Mouse (Mus musculus) embryo, embryonic 10 days (tissue): Measurements from ENCODE around the gene Mfsd4a.

Source experiments
- DNase-seq: peaks from one replicate; pipeline ENCODE4 v3.0.0-alpha.2; 2015; ENCODE audit warnings: low spot score

The Mfsd4a gene

DNA sequence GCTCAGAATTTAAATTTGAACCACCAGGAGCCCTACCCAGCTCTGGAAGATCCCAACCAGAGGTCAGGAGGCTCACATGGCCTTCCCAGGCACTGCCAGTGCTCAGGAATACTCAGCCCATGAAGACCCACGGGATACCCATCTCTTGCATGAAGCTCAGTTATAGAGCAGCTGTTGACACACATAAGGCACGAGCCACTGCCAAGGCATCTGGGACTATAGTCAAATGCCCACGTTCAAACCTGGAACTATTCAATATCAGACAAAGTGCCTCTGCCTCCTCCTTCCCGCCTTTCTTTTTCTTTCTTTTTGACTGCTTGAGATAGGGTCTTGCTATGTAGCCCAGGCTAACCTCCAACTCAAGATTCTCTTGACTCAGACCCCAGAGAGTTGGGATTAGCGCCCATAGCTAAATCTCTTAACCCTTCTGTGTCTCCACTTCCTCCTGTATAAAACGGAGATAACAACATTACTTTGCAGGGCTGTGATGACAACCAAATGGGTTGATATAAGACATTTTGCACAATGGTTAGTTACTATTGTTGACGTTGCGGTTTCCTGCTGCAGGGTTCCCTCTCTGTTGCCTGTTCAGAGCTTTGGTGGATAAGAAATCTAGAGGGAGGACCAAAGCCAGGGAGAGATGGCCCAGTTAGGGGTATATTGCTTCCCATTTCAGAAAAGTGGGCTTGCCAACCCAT lies 2.2 kb downstream of the Mfsd4a start:
- no peak for DNase-seq

DNA sequence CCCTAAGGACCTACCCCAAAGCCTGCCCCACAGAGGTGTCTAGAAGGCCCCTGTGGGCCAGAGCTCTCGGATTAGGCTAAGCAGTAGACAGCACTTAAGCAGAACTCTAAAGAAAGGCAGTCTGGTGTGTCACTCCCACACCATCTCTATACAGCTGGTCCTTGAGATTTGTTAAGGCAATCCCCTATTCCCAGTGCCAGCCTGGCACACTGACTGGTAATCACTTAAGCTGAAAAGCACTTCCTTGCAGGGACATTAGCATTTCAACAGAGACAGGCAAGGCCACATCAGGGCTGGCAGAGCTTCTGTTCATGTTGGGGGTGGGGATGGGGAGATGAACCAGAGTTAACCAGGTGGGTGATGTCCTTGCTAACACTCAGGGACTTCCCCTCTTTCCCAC lies 2.9 kb downstream of the Mfsd4a start:
- no peak for DNase-seq

DNA sequence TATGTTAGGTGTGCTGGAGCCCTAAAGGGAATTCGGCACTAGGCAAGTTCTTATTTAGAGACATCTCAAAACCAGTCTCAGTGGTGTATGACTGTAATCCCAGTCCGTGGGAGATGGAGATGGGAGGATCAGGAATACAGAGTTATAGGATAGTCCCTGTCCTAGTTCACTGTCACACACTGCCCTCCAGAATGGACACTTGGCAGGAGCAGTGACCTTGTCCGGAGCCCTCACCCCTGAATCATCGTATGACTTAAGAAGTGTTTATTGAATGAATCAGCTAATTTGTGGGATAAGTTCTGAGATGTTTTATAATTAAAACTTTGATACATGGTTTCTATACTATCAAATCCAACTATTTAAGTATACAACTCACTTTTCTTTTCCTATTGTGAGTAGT lies 4.8 kb downstream of the Mfsd4a start:
- DNase-seq, result no peak

DNA sequence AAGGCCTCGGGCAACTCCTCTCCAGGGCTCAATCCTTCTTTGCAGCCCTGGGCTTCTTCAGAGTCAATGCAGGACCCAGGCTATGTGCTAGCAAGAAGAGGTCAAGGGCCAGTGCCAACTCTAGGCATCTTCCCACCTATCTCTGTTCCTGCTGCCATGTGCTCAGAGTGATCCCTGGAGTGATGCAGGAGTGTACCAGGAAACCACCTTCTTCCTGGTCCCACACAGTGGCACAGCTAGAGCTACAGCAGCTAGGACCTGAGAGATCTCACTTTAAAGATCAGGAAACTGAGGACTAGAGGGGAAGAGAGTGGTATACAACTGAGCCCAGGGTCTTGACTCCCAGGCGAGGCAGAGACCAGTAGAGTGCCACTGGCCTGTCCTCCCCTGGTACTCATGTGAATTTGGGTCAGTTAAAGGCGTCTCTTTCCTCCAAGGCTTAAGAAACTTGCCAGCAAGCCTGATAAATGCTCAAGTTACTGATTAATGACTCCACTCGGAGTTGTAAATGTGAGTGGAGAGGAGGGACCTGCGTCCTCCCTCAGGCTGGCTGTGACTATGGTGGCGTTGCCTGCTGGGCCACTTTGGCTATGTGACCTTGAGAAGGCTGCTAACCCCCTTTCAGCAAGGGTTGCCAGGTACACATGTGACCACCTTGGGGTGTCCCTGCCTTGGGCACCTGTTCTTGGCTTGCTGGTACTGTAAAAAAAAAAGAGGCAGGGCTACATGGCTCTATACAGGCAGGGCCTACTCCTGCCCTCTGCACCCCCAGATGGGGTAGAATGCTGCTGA lies 5.9 kb downstream of the Mfsd4a start:
- DNase-seq, result no peak

DNA sequence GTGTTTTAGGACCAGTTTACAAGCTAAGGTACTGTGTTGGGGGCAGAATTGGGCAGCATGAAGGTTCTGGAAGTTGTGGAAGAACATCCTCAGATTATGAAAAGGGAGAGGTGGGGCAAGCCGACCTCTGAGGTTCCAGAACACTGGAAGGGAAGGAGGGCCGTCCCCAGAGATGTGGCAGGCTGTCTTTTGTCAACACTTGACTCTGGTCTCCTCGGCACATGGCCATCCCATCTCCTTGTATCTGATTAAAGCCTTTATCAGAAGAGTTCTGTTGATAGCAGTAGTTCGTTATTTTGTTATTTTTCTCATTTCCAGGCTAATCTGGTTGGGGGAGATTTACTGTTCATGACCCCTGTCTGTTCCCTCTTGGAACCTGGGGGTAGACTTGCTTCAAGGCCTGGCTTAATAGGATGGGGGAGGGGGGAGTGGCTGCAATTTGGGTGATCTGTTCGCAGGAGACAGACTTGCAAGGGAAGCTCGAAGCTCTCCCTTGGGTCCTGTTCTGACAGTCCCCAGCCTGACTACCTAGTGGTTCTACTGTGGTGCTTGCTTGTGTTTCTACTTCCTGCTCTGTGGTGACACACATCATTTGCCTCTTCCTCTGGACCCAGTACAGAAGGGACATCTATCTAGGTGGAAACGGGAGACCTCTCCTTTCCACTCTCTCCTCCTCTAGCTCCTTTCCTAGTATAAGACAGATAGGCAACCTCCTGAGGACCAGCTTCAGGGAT lies 7.7 kb downstream of the Mfsd4a start:
- DNase-seq, result no peak

DNA sequence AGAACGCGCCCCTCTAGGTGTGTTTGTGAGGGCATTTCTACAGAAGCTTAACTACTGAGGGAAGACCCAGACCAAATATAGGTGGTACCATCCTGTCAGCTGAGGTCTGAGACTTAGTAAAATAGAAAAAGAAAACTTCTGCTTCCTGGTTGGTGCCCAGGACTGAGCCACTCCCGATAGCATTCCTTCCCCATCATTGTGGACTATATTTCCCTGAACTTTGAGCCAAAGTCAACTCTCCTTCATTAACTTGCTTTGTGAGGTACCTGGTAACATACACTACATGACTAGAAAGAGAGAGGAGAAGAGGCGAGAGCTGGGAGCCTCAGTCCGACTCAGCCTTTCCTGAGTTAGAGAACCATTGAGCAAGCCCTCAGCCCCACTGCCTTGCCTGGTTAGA lies 9.3 kb downstream of the Mfsd4a start:
- DNase-seq, result no peak

DNA sequence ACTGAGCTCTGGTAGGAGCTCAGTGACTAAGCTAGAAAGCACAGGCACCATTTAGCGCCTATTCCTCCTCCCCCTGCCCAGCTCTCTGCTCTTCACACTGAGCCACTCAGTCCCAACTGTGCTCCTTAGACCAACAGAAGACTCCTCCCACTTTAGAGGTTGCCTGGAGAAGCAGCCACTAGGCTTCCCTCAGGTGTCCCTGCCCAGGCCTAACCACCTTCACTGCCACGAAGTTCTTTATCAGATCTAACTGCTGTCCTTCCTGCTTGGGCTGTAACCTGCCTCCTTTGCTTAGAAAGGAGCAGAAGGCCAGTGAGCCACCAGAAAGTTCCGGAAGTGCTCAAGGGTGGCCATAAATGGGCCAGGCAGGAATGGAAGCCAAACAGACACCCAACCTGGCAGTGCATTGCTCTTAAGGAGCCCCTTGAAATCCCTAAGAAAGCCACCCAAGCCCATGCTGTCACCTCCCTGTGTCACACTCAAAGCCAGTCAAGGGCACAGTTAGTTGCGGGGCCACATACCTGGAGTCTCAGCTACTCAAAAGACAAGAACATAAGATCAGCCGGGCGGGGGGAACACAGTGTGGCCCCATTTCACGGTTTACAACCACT lies 12.7 kb downstream of the Mfsd4a start:
- DNase-seq, result no peak

DNA sequence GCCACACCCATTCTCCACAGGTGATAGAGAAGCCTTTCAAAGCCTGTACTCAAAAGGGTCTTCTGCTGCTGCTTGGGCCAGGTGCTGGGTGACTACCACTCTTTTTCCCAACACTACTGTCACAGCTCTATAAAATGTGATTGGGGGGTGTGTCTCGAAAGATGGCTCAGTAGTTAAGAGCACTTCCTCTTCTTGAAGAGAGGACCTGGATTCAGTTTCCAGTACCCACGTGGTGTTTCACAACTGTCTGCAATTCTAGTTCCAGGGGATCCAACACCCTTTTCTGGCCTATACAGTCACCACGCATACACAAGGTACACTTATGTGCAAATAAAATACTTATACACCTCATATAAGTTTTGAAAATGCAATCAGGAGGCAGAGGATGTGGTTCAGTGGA lies 13.5 kb downstream of the Mfsd4a start:
- no peak for DNase-seq

DNA sequence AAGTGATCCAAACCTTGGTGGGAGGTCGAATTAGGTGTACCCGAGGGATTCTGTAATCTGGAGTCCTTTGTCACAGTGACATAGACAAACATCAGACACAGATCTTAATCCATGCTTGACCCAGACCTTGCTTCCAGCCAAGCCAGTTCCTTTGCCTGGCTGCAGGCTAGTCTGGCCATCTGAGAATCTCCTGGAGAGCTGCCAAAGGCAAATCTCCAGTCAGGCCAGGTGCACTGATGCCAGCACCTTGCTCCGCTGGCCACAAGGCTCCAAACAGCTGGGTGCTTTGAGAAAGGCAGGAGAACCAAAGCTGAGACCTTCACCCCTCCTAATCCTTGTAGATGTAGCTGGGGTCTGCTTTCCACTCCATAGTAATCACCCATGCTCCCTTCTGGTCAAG lies 16.1 kb downstream of the Mfsd4a start:
- no peak for DNase-seq

DNA sequence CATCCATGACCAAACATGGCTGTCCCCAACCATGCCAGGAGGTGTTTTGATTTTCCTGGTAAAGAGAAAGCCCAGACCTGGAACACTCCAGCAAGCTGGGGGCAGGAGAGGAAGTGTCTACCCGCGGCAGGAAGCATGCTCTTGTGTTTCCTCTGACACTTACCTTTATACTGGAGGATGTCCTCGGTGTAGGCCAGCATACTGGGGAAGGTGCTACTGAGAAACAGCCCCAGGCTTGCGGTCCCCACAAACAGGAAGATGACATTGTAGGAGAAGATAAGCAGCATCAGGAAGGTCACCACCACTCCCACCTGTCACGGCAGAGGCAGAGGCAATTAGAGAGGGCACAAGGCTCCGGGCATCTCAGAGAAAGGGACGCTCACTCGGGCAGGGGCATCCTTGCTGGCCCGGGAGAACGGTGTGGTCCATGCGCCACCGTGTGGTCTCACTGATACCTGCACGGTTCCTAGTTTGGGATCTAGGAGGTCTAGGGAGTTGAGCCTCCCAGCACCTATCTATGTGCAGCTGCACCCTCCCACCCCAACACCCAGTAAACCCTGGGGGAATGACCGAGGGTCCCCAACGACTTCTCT lies 21.6 kb downstream of the Mfsd4a start:
- DNase-seq, result peak; percentile 84

DNA sequence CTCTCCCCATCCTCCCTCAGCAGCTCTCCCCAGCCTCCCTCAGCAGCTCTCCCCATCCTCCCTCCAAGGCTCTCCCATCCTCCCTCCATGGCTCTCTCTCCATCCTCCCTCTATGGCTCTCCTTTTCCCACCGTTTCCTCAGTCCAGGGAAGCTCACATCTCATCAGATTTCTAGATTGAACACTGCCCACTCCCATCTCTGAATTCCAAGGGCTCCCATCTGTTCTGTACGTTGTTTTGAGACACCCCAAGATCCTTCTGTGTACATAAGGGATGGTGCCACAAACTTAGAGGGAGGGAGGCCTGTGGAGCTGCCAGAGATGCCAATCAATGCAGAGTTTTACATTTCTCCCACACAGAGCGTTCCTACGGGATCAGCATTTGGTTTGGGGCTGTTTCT lies 24.1 kb downstream of the Mfsd4a start:
- DNase-seq, result no peak

DNA sequence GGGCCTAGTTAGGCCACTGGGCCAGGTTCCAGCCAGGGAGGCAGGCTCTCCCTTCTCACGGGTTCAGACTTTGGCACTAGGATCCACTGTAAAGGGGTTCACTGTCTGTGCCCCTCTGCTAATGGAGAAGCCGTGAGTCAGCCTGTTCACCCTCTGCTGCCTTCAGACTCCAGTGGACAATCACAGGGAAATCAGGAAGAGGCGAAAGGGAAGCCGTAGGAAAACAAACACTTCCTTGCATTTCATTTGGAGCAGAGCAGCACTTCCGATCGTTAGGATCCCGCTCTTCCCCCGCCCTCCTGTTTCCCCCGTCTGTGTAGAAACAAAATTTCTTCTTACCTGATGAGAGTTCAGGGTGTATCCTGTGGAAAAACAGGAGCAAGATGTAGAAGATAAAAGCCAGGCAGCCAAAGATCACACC lies 27.7 kb downstream of the Mfsd4a start:
- no peak for DNase-seq

DNA sequence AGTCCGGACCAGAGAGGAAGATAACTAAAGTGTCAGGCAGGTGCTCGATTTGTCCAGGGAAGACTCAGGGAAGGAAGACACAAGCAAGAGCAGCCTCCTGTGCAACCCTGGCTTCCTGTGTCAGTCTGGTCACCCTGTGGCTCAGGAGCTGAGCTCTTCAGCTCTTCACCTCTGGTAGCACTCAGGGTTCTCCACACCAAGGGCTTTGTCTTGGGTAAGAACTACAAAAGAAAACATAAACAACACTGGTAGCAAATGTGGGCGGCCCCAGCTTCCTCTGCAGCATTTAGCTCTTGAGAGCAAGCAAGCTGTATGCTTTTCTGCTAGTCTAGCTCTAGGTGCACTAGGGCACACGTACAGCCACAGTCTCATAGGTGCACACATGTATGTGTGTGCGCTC lies 29.1 kb downstream of the Mfsd4a start:
- no peak for DNase-seq

DNA sequence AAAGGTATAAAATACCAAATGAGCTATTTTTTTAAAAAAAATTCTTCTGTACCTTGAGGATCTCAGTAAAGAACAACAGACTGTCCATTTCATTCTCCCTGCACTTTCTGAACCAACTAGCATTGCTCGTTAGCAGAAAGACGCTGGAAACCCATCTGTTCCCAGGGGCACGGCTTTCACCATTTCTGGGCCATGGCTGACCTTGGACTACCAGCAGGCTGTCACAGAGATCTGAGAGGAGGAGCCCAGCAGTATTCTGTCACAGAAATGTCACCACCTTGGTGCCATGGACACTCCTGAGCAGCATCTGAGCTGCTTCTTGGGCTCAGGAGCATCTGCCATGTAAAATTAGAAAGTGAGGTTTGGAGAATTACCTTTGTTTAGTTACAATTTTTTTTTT lies 30.1 kb downstream of the Mfsd4a start:
- no peak for DNase-seq

DNA sequence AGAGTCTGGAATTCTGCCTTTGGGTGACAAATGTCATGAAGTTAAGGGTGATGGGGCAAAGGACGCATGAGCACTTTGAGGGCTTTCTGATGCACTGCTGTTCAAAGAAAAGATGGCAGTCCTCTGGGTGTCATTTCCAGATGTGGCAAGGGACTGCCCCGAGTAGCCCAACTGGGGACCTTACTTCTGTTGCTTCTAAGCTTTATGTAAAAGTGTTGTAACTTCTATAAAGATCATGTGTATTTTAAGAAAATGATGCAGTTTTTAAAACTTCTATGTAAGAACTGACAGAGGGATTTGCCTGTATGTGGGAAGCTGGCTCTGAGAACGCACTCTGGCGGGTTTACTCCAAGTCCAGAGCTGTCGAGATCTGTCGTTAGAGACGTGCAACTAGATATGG lies 35.7 kb downstream of the Mfsd4a start:
- no peak for DNase-seq

DNA sequence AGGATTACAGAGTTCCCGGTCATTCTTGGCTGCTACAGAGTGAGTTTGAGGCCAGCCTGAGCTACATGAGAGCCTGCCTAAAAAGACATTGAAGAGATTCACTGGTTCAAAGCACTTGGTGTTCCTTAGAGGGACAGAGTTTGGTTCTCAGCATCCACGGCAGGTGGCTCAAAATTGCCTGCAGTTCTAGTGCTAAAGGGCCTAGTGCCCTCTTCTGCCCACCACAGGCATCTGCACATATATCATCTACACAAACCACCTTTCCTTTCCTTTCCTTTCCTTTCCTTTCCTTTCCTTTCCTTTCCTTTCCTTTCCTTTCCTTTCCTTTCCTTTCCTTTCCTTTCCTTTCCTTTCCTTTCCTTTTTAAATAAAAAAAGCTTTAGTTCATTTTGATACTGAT lies 37.3 kb downstream of the Mfsd4a start:
- DNase-seq, result no peak

DNA sequence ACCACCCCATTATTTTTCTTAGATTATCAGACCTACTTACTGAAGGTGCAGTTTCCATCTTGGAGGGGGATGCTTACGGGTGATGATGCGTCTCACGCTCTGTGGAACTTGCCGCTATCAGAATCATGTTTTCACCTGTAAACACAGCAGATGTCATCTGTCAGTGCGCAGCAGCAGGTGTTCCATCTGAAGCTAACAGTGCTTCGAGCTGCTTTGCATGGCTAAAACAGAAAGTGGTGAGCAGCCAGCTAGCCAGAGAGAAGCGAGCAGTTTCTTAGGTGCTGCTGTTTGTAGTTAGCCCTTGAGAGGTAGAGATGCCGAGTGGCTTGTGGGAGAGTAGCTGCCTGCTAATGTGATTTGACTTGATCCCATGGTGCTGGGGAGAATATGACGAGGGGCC lies 39.4 kb downstream of the Mfsd4a start:
- no peak for DNase-seq

DNA sequence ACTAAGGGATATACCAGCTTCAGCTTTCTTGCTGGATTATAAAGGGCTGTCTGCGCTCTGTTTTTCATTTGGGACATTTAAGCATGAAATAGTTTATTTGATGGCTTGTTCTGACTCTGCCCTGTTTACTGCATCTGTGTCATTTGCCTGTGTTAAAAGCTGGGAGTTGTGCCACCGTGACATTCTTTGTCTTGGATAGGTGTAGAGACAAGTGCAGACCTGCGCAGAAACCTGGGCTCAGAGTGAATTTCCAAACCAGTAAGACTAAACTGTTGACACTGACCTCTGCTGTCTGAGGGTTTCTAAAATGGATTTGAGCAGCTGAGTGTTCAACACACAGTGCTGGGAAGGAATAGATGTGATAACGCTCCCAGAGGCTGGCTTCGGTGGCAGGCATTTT lies 39.9 kb downstream of the Mfsd4a start:
- DNase-seq, result no peak

DNA sequence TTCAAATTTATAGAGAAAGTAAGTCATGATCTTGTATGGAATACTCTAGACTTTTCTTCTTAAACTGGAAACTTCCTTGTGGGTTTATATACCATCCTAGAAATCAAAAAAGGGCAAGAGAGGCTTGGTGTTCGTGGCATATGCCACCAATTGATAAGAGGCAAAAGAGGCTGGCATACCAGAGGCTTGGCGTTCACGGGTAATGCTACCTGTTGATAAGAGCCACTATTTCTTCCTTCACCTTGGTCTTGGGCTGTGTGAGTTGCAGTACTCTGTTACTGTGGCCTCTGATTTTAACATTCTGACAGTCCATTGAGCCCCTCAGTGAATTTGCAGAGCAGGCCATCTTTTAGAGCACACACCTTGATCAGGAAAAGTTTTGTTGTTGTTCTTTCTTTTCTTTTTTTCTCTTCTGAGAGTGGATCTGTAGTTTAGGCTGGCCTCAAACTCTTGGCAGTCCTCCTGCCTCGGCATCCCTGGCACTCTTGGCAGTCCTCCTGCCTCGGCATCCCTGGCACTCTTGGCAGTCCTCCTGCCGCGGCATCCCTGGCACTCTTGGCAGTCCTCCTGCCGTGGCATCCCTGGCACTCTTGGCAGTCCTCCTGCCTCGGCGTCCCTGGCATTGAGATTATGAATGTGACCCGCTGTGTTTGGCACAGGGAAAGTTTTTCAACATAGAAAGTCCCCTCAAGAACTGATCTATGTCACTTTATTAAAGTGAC lies 40.8 kb downstream of the Mfsd4a start:
- no peak for DNase-seq

DNA sequence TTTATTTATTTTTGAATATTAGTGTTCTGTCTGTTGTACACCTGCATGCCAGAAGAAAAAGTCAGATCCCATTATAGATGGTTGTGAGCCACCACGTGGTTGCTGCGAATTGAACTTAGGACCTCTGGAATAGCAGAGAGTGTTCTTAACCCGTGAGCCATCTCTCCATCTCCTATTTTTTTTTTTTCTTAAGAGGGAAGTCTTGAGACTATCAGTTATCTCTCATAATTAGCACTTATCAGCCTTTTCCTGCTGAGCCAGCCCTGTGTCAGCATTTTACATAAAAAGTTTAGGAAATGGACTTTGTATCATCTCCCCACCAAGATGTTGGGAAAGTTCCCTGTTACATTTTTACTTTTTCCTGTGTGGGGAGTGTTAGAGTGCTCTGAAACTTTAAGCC lies 45.8 kb downstream of the Mfsd4a start:
- no peak for DNase-seq

DNA sequence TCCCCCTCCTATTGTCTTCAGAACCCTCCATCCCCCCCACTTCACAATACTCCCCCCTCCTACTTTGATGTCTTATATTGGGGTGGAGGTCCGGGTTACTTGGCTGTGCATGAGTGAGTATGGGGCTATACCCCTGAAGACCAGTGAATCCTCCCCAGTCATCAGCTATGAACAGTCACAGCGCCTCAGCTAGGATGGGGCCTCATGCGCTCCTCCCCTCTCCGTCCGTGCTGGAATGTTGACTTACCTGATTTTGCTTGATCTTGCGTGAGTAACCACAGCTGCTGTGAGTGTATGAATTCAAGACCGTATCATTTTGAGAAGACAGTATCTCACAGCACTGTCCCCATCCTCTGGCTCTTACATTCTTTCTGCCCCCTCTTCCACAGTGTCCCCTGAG lies 48.0 kb downstream of the Mfsd4a start:
- no peak for DNase-seq

DNA sequence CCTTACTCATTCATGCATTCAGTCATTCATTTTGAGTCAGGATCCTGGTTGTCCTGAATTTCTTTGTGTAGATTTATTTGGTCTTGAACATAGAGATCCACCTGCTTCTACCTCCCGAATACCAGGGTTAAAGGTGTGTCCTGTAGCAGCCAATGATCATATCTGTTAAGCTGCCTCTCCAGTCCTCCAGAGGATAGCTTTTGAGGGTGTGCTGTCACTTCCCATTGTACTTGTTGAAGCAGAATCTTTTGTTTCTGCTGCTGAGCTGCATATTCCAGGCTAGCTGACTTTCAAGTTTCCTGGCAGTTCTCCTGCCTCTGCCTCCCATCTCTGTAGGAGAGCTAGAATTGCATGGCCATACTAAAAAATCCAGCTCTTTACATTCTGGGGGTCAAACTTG lies 51.2 kb downstream of the Mfsd4a start:
- no peak for DNase-seq
